Mouse (Mus musculus) ES-E14 (cell line): ENCODE results near the gene Oprd1. TPM values are rescaled to one million over a fixed set of nuclear protein-coding genes. Genes with fewer than 3 reads are reported as not detected.

Experiments used
- DNase-seq: peaks from one replicate; pipeline ENCODE4 v3.0.0-alpha.2; 2013; ENCODE audit warnings: low read depth, low spot score
- H3K27ac ChIP-seq: 2 replicates; pipeline ENCODE4 v1.5.1; 2012; ENCODE audit warnings: low read depth, mild to moderate bottlenecking, low read length, moderate library complexity, mixed read lengths; ENCODE audit not compliant: poor library complexity, insufficient read depth, severe bottlenecking
- H3K36me3 ChIP-seq: 2 replicates; pipeline ENCODE4 v1.6.1; 2012; ENCODE audit warnings: mild to moderate bottlenecking, low read length, moderate library complexity, mixed read lengths; ENCODE audit not compliant: control insufficient read depth, poor library complexity, insufficient read depth, severe bottlenecking
- H3K4me1 ChIP-seq, 2 experiments: fragments of 150-350 bp in 1 of 2; sonication (generic) in 1 of 2; 2 replicates each; pipeline ENCODE4 v1.6.1; 2012; ENCODE audit warnings: low read length in 2 of 2, mild to moderate bottlenecking in 1 of 2, mixed read lengths in 1 of 2; ENCODE audit not compliant: control insufficient read depth in 2 of 2, insufficient read depth in 2 of 2, poor library complexity in 1 of 2
- H3K4me3 ChIP-seq, 2 experiments: fragments of 150-350 bp in 1 of 2; sonication (generic) in 1 of 2; 2 replicates each; pipeline ENCODE4 v1.5.1; 2012; ENCODE audit warnings: low read length in 2 of 2, low read depth in 1 of 2, mild to moderate bottlenecking in 1 of 2, mixed read lengths in 1 of 2; ENCODE audit not compliant: insufficient read depth in 1 of 2, poor library complexity in 1 of 2, severe bottlenecking in 1 of 2
- H3K9ac ChIP-seq: 2 replicates; pipeline ENCODE4 v1.6.1; 2012; ENCODE audit warnings: low read depth, mild to moderate bottlenecking, low read length, mixed read lengths; ENCODE audit not compliant: poor library complexity, insufficient read depth, severe bottlenecking
- H3K9me3 ChIP-seq: fragments of 150-350 bp; sonication (generic); 2 replicates; pipeline ENCODE4 v1.6.1; 2012; ENCODE audit warnings: low read depth, mild to moderate bottlenecking, low read length; ENCODE audit not compliant: control insufficient read depth, insufficient read depth
- CHD2 ChIP-seq: IDR thresholded peaks from 2 replicates; pipeline ENCODE4 v1.6.1; 2014; ENCODE audit warnings: mild to moderate bottlenecking, low read depth, low read length, inconsistent platforms
- HCFC1 ChIP-seq: IDR thresholded peaks from 2 replicates; pipeline ENCODE4 v1.6.1; 2012; ENCODE audit warnings: low read length, inconsistent platforms, borderline replicate concordance; ENCODE audit not compliant: insufficient read depth
- MAFK ChIP-seq: IDR thresholded peaks from 2 replicates; pipeline ENCODE4 v1.6.1; 2014; ENCODE audit warnings: mild to moderate bottlenecking, low read depth, low read length, inconsistent platforms; ENCODE audit not compliant: insufficient read depth
- ZC3H11A ChIP-seq: IDR thresholded peaks from 2 replicates; pipeline ENCODE4 v1.6.1; 2012; ENCODE audit warnings: low read depth, mild to moderate bottlenecking, inconsistent platforms, low read length, borderline replicate concordance
- ZNF384 ChIP-seq: IDR thresholded peaks from 2 replicates; pipeline ENCODE4 v1.6.1; 2012; ENCODE audit warnings: low read depth, low read length, inconsistent platforms
- in situ Hi-C, 2 experiments: fragments of 600-800 bp; cut with MboI; formaldehyde crosslinking; loops; one replicate each; pipeline ENCODE4 v1.15.1; 2025; ENCODE audit warnings: low sequenced_read_pairs in 2 of 2, inconsistent platforms in 1 of 2; ENCODE audit not compliant: unreplicated experiment in 2 of 2
- total RNA-seq: library from RNA; depleted of rRNA; stranded (reverse); fragments of 300-350 nt; gene quantifications from 2 replicates; pipeline ENCODE4 v1.2.3, GENCODE M21; 2012

Gene Oprd1
- total RNA-seq, 1 experiment: 0.62 TPM

DNA sequence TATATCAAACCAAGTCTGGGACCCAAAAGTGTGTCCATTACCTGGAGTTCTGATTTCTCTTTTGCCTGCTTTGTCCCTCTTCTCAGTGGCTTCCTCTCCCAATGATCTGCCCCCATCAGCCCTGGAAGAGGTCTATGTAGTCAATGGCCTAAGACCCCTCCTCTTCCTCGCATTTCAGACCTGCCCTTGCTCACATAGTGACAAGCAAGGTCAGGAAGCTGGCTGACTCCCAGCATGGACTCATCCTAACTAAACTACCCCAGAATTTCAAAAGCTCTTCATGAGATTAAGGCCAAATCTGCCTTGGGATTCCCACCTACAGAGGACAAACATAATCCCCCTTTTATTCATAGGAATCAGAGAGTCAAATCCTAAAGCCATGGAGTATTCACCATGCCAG lies 68.5 kb downstream of the Oprd1 start:
- Histone ChIP-seq H3K36me3 (peaks cover 2% of the 10 kb centered on the region; the same call in 1 of the 2 replicates), H3K9me3 (no peaks in the 10 kb centered on the region), H3K27ac (no peak overlapping the region), H3K9ac (no peak overlapping the region), H3K4me1 (peaks cover 5 to 8% of the 10 kb centered on the region in 2 experiments; a peak in 2 of 4 replicates), H3K4me3 (no peak overlapping the region)
- DNase-seq: no peak
- no peak for TF ChIP-seq HCFC1
- no peak for TF ChIP-seq MAFK
- no peak for TF ChIP-seq ZNF384
- TF ChIP-seq CHD2: no peak
- TF ChIP-seq ZC3H11A: no peak
- in situ Hi-C loops: no loop called here

DNA sequence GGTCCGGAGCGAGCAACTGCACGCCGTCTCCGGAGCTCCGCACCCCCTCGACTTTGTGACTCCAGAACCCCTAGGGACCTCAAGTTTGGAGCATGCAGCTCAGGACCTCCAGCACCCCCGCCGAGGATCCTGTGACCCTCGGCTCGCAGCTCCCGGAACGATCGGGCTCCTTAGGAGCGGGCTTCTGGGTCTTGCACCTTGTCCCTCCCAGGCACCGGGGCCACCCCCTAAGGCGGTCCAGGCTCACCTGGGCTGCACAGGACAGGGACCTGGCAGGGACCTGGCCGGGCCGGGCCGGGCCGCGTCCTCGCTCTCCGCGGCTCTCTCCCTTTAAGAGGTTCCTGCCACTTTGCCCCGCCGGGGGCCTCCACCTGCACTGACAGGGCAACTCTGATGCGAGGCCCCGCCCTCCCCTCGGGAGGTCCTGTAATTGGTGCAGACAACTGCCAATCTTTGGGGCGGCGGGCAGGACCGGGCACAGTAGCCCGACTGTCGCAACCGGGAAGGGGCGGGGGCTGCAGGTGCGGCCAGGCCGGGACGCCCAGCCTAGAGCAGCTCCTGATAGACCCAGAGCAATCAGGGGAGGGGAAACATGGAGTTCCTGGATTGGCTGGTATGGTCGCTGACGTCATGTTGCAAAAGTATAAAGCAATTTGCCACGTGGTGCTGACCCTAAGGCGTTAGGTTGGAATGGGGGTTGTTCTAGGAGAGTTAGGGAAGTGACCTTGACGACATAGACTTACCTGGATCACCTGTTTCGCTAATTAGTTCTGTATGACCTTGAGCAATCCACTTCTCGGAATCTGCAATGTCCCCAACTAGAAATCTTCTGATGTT lies 69.1 kb downstream of the Oprd1 start, which contains the start of gene Epb41:
TSS of gene Epb41 (minus strand) at position 389 of the 837 bp plus-strand sequence.
- in situ Hi-C loops: no loop called here
- Histone ChIP-seq H3K9me3 (no peaks in the 10 kb centered on the region), H3K9ac (peak within 1 kb of the TSS; percentile 74), H3K36me3 (peaks cover 2% of the 10 kb centered on the region; the same call in 1 of the 2 replicates), H3K27ac (no peak within 1 kb of the TSS), H3K4me1 (peaks cover 5 to 8% of the 10 kb centered on the region in 2 experiments; a peak in 2 of 4 replicates), H3K4me3 (peak within 1 kb of the TSS; percentile 85 to 98)
- TF ChIP-seq CHD2 (peak; percentile 68; the same call in 1 of the 2 replicates), ZNF384 (no peak), MAFK (peak; percentile 22; the same call in 1 of the 2 replicates), HCFC1 (peak; percentile 28; the same call in 1 of the 2 replicates), ZC3H11A (no peak)
- peak; percentile 98 for DNase-seq

DNA sequence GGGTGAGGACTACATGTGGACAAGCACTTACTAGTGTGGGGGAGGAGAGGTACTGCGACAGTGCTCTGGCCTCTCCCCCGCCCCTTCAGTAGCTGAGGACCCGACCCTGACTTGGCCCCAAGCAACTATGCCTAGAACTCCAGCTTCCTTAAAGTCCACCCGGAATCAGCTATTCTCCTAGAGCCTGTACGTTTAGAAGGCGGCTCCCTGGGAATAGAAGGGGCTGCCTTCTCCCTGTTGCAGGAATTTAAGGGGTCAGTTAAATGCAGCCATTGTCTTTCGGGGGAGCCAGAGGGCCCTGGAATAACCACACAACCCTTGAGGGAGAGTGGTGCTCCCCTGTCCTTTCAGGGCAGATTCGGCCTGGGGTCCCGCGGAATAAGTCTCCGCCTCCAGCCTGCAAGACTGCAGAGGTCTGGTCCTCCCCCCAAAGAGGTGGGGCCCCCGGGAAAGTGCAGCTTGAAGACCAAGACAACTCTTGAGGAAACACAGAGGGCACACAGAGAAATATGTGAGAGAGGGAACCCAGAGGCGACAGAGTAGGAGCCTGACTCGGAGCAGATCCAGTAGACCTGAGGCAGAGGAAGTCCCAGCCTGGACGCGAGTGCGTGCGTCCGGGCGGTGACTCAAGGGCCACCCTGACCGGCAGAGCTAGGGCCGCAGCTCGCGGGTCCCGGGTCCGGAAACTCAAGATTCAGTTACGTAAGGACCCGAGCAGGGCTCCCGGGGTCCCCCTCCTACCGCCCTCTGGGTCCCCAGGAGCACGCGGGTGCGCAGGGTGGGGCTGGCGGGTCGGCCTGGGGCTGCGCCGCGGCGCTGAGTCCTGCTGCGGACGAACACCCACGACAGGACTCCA lies 70.0 kb downstream of the Oprd1 start, which contains the start of gene Gm10300:
TSS of gene Gm10300 (plus strand) at position 621 of the 856 bp plus-strand sequence.
- no peak for TF ChIP-seq ZC3H11A
- no peak for TF ChIP-seq ZNF384
- no peak for TF ChIP-seq CHD2
- no peak for TF ChIP-seq MAFK
- no peak for TF ChIP-seq HCFC1
- in situ Hi-C loops: no loop called here
- no peak for DNase-seq

DNA sequence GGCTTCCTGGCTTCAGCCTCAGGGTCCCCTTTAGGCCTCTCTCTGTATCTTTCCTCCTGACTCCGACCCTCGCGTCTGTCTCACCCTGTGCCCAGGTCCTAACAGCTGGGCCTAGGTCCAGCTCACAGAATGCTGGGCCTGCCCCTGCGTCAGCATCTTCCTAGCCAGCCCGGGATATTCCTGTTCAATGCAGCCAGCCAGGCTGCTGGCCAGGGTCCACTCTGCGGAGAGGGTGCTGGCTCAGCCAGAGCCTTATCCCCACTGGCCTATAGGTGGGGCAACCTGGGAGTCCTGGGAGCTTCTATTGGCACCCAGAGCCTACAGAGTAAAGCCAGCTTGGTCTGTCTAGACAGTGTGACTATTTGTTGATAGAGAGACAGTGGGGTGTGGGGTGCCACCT lies 71.3 kb downstream of the Oprd1 start:
- Histone ChIP-seq H3K4me3 (no peak overlapping the region), H3K36me3 (peaks cover 2% of the 10 kb centered on the region; the same call in 1 of the 2 replicates), H3K9ac (no peak overlapping the region), H3K9me3 (no peaks in the 10 kb centered on the region), H3K4me1 (peaks cover 5 to 8% of the 10 kb centered on the region in 2 experiments; a peak in 2 of 4 replicates), H3K27ac (no peak overlapping the region)
- DNase-seq: no peak
- TF ChIP-seq ZC3H11A: no peak
- no peak for TF ChIP-seq HCFC1
- no peak for TF ChIP-seq CHD2
- TF ChIP-seq MAFK: no peak
- TF ChIP-seq ZNF384: no peak
- in situ Hi-C loops: no loop called here

More for the DNA sequence above, 70.0 kb downstream of the Oprd1 start, which contains the start of gene Gm10300:
- Histone ChIP-seq H3K4me1 (peaks cover 5 to 8% of the 10 kb centered on the region in 2 experiments; a peak in 2 of 4 replicates), H3K36me3 (peaks cover 2% of the 10 kb centered on the region; the same call in 1 of the 2 replicates), H3K9ac (peak within 1 kb of the TSS; percentile 74), H3K4me3 (peak within 1 kb of the TSS; percentile 85 to 98), H3K27ac (no peak within 1 kb of the TSS), H3K9me3 (no peaks in the 10 kb centered on the region)
